Mouse (Mus musculus) right cerebral cortex, postnatal 25 days (tissue): ENCODE measurements around the gene Kcnj15.

Experiments
- DNase-seq: peaks from one replicate; pipeline ENCODE4 v3.0.0; 2022

Gene Kcnj15

GRCm38 (mm10) chr16:95301667-95302066 lies 44.3 kb downstream of the Kcnj15 start:
- no peak for DNase-seq

GRCm38 (mm10) chr16:95303676-95304075 lies 46.3 kb downstream of the Kcnj15 start:
- no peak for DNase-seq

GRCm38 (mm10) chr16:95307823-95308360 lies 50.5 kb downstream of the Kcnj15 start:
- DNase-seq = no peak

- DNase-seq = no peak
These were observed 64.7 kb downstream of the Kcnj15 start for GRCm38 (mm10) chr16:95321945-95322625.

GRCm38 (mm10) chr16:95332159-95332558 lies 74.8 kb downstream of the Kcnj15 start:
- no peak for DNase-seq

- DNase-seq = peak; percentile 81
These were observed 83.8 kb downstream of the Kcnj15 start for GRCm38 (mm10) chr16:95340885-95341791.

- DNase-seq = no peak
These were observed 84.7 kb downstream of the Kcnj15 start for GRCm38 (mm10) chr16:95342030-95342429.

GRCm38 (mm10) chr16:95344961-95345360 lies 87.6 kb downstream of the Kcnj15 start:
- DNase-seq = no peak

- peak; percentile 59 for DNase-seq
These were observed 88.5 kb downstream of the Kcnj15 start for GRCm38 (mm10) chr16:95345882-95346281.

GRCm38 (mm10) chr16:95347202-95347601 lies 89.8 kb downstream of the Kcnj15 start:
- DNase-seq = no peak

GRCm38 (mm10) chr16:95348555-95348954 lies 91.2 kb downstream of the Kcnj15 start:
- no peak for DNase-seq

GRCm38 (mm10) chr16:95349344-95349743 lies 92.0 kb downstream of the Kcnj15 start:
- DNase-seq = no peak

GRCm38 (mm10) chr16:95349745-95350144 lies 92.4 kb downstream of the Kcnj15 start:
- no peak for DNase-seq
